Mouse (Mus musculus) CH12.LX (cell line): ENCODE results near the gene Cops7a. TPM values are rescaled to one million over a fixed set of nuclear protein-coding genes. Genes with fewer than 3 reads are reported as not detected.

ENCODE experiments used
- DNase-seq: peaks from one replicate; pipeline ENCODE4 v3.0.0-alpha.2; 2013; ENCODE audit errors: extremely low read depth
- H3K27ac ChIP-seq: 2 replicates; pipeline ENCODE4 v1.5.1; 2012; ENCODE audit warnings: low read depth, mild to moderate bottlenecking, control low read depth, moderate library complexity; ENCODE audit not compliant: insufficient read depth
- H3K27me3 ChIP-seq: replicated peaks from 2 replicates; pipeline ENCODE3; 2012; ENCODE audit warnings: inconsistent platforms
- H3K36me3 ChIP-seq, 2 experiments: replicated peaks in 1 of 2; 2 replicates each; pipeline versions ENCODE3 to v1.6.1; 2012; ENCODE audit warnings: inconsistent platforms in 1 of 2, low read length in 1 of 2, mild to moderate bottlenecking in 1 of 2, mixed read lengths in 1 of 2, moderate library complexity in 1 of 2; ENCODE audit not compliant: control insufficient read depth in 1 of 2, insufficient read depth in 1 of 2
- H3K4me1 ChIP-seq, 2 experiments: 2 replicates each; pipeline ENCODE4 v1.6.1; 2012; ENCODE audit warnings: inconsistent platforms in 1 of 2, moderate library complexity in 1 of 2; ENCODE audit not compliant: insufficient read depth in 2 of 2, control insufficient read depth in 1 of 2
- H3K4me2 ChIP-seq: 2 replicates; pipeline ENCODE4 v1.6.1; 2012; ENCODE audit warnings: low read depth, mild to moderate bottlenecking, control low read depth; ENCODE audit not compliant: poor library complexity, insufficient read depth, severe bottlenecking
- H3K4me3 ChIP-seq, 3 experiments: fragments of 150-350 bp in 1 of 3; sonication (generic) in 1 of 3; replicated peaks in 1 of 3; 2 replicates each; pipeline versions ENCODE3 to v1.5.1; 2011 to 2012; ENCODE audit warnings: low read depth in 2 of 3, low read length in 2 of 3, mild to moderate bottlenecking in 2 of 3, moderate library complexity in 2 of 3, control low read depth in 1 of 3, improper control_type of control experiment in 1 of 3, inconsistent platforms in 1 of 3, mixed read lengths in 1 of 3; ENCODE audit not compliant: poor library complexity in 1 of 3
- H3K79me2 ChIP-seq: replicated peaks from 2 replicates; pipeline ENCODE4 v1.6.1; 2012; ENCODE audit warnings: mild to moderate bottlenecking, moderate library complexity; ENCODE audit not compliant: control insufficient read depth, poor library complexity, insufficient read depth, severe bottlenecking; ENCODE audit errors: extremely low read depth
- H3K9ac ChIP-seq: 2 replicates; pipeline ENCODE4 v1.6.1; 2012; ENCODE audit warnings: low read depth, mild to moderate bottlenecking, control low read depth, moderate library complexity; ENCODE audit not compliant: insufficient read depth
- H3K9me3 ChIP-seq: replicated peaks from 2 replicates; pipeline ENCODE3; 2012; ENCODE audit warnings: low read length, inconsistent platforms, mixed read lengths
- CHD1 ChIP-seq: IDR thresholded peaks from 2 replicates; pipeline ENCODE4 v1.6.1; 2012; ENCODE audit warnings: low read depth, low read length, improper control_type of control experiment, inconsistent platforms
- CTCF ChIP-seq, 2 experiments: IDR thresholded peaks in 1 of 2; conservative IDR thresholded peaks in 1 of 2; 2 replicates each; pipeline ENCODE4 v1.5.1; 2011 to 2012; ENCODE audit warnings: low read depth in 2 of 2, low read length in 2 of 2, improper control_type of control experiment in 1 of 2, inconsistent platforms in 1 of 2, mild to moderate bottlenecking in 1 of 2, moderate library complexity in 1 of 2
- IRF4 ChIP-seq: IDR thresholded peaks from 2 replicates; pipeline ENCODE4 v1.6.1; 2014; ENCODE audit warnings: low read depth, mild to moderate bottlenecking, inconsistent platforms, low read length, improper control_type of control experiment
- MAFK ChIP-seq: IDR thresholded peaks from 2 replicates; pipeline ENCODE4 v1.6.1; 2011; ENCODE audit warnings: low read length, improper control_type of control experiment; ENCODE audit not compliant: insufficient replicate concordance
- POLR2AphosphoS2 ChIP-seq: IDR thresholded peaks from 2 replicates; pipeline ENCODE4 v1.6.1; 2011; ENCODE audit warnings: low read depth, low read length, improper control_type of control experiment
- TCF12 ChIP-seq: IDR thresholded peaks from 2 replicates; pipeline ENCODE4 v1.6.1; 2014; ENCODE audit warnings: low read depth, mild to moderate bottlenecking, inconsistent platforms, low read length, improper control_type of control experiment
- dilution Hi-C: fragments of 300-500 bp; cut with MboI; formaldehyde crosslinking; loops from 2 replicates; pipeline ENCODE4 v1.14.3; 2020; ENCODE audit warnings: low sequenced_read_pairs; ENCODE audit not compliant: extremely low pct_unique_long_range_greater_than_20kb, extremely low pct_ligation_motif_present
- in situ Hi-C: fragments of 300-500 bp; cut with MboI; formaldehyde crosslinking; loops from 3 replicates; pipeline ENCODE4 v1.14.3; 2019; ENCODE audit warnings: low sequenced_read_pairs, low pct_ligation_motif_present, low pct_unique_long_range_greater_than_20kb, mixed read lengths
- polyA plus RNA-seq: library from polyadenylated mRNA; unstranded; fragments of >175 nt; gene quantifications from 2 replicates; pipeline ENCODE4 v1.2.1, GENCODE M21; 2012; ENCODE audit warnings: low read depth; ENCODE audit not compliant: insufficient read length
- total RNA-seq, 2 experiments: library from RNA; depleted of rRNA; stranded (reverse); fragments of 300-350 nt in 1 of 2; fragments of >200 nt in 1 of 2; gene quantifications; 2 replicates each; pipeline ENCODE4 v1.2.3; 2012 to 2014

Cops7a gene
- total and polyA plus RNA-seq, 3 experiments: 73.2 to 114 (median 104) TPM

- no peak overlapping the region for H3K4me2 ChIP-seq
- no peaks in the 10 kb centered on the region for H3K9me3 ChIP-seq
- no peaks in the 10 kb centered on the region for H3K79me2 ChIP-seq
- no peak overlapping the region for H3K27ac ChIP-seq
- in situ Hi-C loops (no loop called here), dilution Hi-C loops (no loop called here)
- no peak overlapping the region for H3K4me3 ChIP-seq
- no peak for DNase-seq
- H3K4me1 ChIP-seq: peaks cover 8 to 41% of the 10 kb centered on the region in 2 experiments
- H3K27me3 ChIP-seq: no peaks in the 10 kb centered on the region
- no peak overlapping the region for H3K9ac ChIP-seq
- H3K36me3 ChIP-seq: peaks cover 0 to 11% of the 10 kb centered on the region in 2 experiments
- TF ChIP-seq MAFK: no peak
- no peak for TF ChIP-seq TCF12
- no peak for TF ChIP-seq IRF4
- TF ChIP-seq CHD1: no peak
- no peak for TF ChIP-seq CTCF (conservative IDR thresholded peaks at IDR 0.05 in 1 of 2, IDR thresholded peaks at IDR 0.05 in 1 of 2; ENCODE audit: low read depth in 2 of 2, low read length in 2 of 2)
- no peak for TF ChIP-seq POLR2AphosphoS2
Measured at GRCm38 (mm10) chr6:124910032-124910431, 55.3 kb downstream of the Cops7a start.

Other genes starting within 250 kb of the Cops7a start
Only the 20 nearest of the 28 such genes appear.
- not detected in 2 replicates for gene Lrrc23, start 185.8 kb downstream of the Cops7a start, total RNA-seq (2012; rRNA removed)
- gene Lrrc23, start 185.8 kb downstream of the Cops7a start, total RNA-seq (2014; rRNA removed): not detected in 2 replicates
- gene Lrrc23, start 185.8 kb downstream of the Cops7a start, polyA plus RNA-seq: 0.20 TPM in 1 of 2 replicates, not detected in the other
- 2.1 and 2.4 TPM in 2 replicates for gene Spsb2, start 156.9 kb downstream of the Cops7a start, total RNA-seq (2012; rRNA removed)
- not detected in 2 replicates for gene Spsb2, start 156.9 kb downstream of the Cops7a start, total RNA-seq (2014; rRNA removed)
- 3.3 and 3.4 TPM in 2 replicates for gene Spsb2, start 156.9 kb downstream of the Cops7a start, polyA plus RNA-seq
- 733 and 1,303 TPM in 2 replicates for gene Tpi1, start 151.2 kb downstream of the Cops7a start, total RNA-seq (2012; rRNA removed)
- gene Tpi1, start 151.2 kb downstream of the Cops7a start, total RNA-seq (2014; rRNA removed): 1,570 and 1,645 TPM in 2 replicates
- 758 and 807 TPM in 2 replicates for gene Tpi1, start 151.2 kb downstream of the Cops7a start, polyA plus RNA-seq
- 107 and 126 TPM in 2 replicates for gene Usp5, start 136.1 kb downstream of the Cops7a start, total RNA-seq (2012; rRNA removed)
- 75.7 and 79.8 TPM in 2 replicates for gene Usp5, start 136.1 kb downstream of the Cops7a start, total RNA-seq (2014; rRNA removed)
- gene Usp5, start 136.1 kb downstream of the Cops7a start, polyA plus RNA-seq: 96.5 and 103 TPM in 2 replicates
- gene Cdca3, start 136.0 kb downstream of the Cops7a start, total RNA-seq (2012; rRNA removed): 116 and 117 TPM in 2 replicates
- gene Cdca3, start 136.0 kb downstream of the Cops7a start, total RNA-seq (2014; rRNA removed): 188 and 229 TPM in 2 replicates
- gene Cdca3, start 136.0 kb downstream of the Cops7a start, polyA plus RNA-seq: 171 and 224 TPM in 2 replicates
- 0.64 and 0.84 TPM in 2 replicates for gene Gnb3, start 125.3 kb downstream of the Cops7a start, total RNA-seq (2012; rRNA removed)
- gene Gnb3, start 125.3 kb downstream of the Cops7a start, total RNA-seq (2014; rRNA removed): 1.6 and 2.2 TPM in 2 replicates
- 4.1 and 4.7 TPM in 2 replicates for gene Gnb3, start 125.3 kb downstream of the Cops7a start, polyA plus RNA-seq
- 0.13 and 0.34 TPM in 2 replicates for gene P3h3, start 107.8 kb downstream of the Cops7a start, total RNA-seq (2012; rRNA removed)
- 0.19 TPM in 1 of 2 replicates, not detected in the other for gene P3h3, start 107.8 kb downstream of the Cops7a start, total RNA-seq (2014; rRNA removed)
- 0.31 and 0.44 TPM in 2 replicates for gene P3h3, start 107.8 kb downstream of the Cops7a start, polyA plus RNA-seq
- gene Gpr162, start 101.6 kb downstream of the Cops7a start, total RNA-seq (2012; rRNA removed): 1.6 and 2.0 TPM in 2 replicates
- 0.48 and 0.97 TPM in 2 replicates for gene Gpr162, start 101.6 kb downstream of the Cops7a start, total RNA-seq (2014; rRNA removed)
- 1.7 and 1.9 TPM in 2 replicates for gene Gpr162, start 101.6 kb downstream of the Cops7a start, polyA plus RNA-seq
- 0.29 and 0.34 TPM in 2 replicates for gene Cd4, start 77.3 kb downstream of the Cops7a start, total RNA-seq (2012; rRNA removed)
- gene Cd4, start 77.3 kb downstream of the Cops7a start, total RNA-seq (2014; rRNA removed): 0.26 and 0.27 TPM in 2 replicates
- gene Cd4, start 77.3 kb downstream of the Cops7a start, polyA plus RNA-seq: 1.1 and 1.6 TPM in 2 replicates
- 1.2 and 1.9 TPM in 2 replicates for gene Lag3, start 53.8 kb downstream of the Cops7a start, total RNA-seq (2012; rRNA removed)
- gene Lag3, start 53.8 kb downstream of the Cops7a start, total RNA-seq (2014; rRNA removed): 0.32 and 0.52 TPM in 2 replicates
- gene Lag3, start 53.8 kb downstream of the Cops7a start, polyA plus RNA-seq: 1.5 and 2.0 TPM in 2 replicates
- gene Ptms, start 45.4 kb downstream of the Cops7a start, total RNA-seq (2012; rRNA removed): 11.0 and 12.8 TPM in 2 replicates
- 7.0 and 8.1 TPM in 2 replicates for gene Ptms, start 45.4 kb downstream of the Cops7a start, total RNA-seq (2014; rRNA removed)
- gene Ptms, start 45.4 kb downstream of the Cops7a start, polyA plus RNA-seq: 96.6 and 99.6 TPM in 2 replicates
- 116 and 129 TPM in 2 replicates for gene Mlf2, start 34.2 kb downstream of the Cops7a start, total RNA-seq (2012; rRNA removed)
- 109 and 124 TPM in 2 replicates for gene Mlf2, start 34.2 kb downstream of the Cops7a start, total RNA-seq (2014; rRNA removed)
- 203 and 210 TPM in 2 replicates for gene Mlf2, start 34.2 kb downstream of the Cops7a start, polyA plus RNA-seq
- gene Pianp, start 31.2 kb upstream of the Cops7a start, total RNA-seq (2012; rRNA removed): 0.08 TPM in 1 of 2 replicates, not detected in the other
- not detected in 2 replicates for gene Pianp, start 31.2 kb upstream of the Cops7a start, total RNA-seq (2014; rRNA removed)
- gene Pianp, start 31.2 kb upstream of the Cops7a start, polyA plus RNA-seq: not detected in 2 replicates
- 14.0 and 14.5 TPM in 2 replicates for gene Zfp384, start 43.6 kb upstream of the Cops7a start, total RNA-seq (2012; rRNA removed)
- 14.9 and 17.0 TPM in 2 replicates for gene Zfp384, start 43.6 kb upstream of the Cops7a start, total RNA-seq (2014; rRNA removed)
- gene Zfp384, start 43.6 kb upstream of the Cops7a start, polyA plus RNA-seq: 32.0 and 34.4 TPM in 2 replicates
- 23.8 and 27.3 TPM in 2 replicates for gene Ing4, start 74.2 kb upstream of the Cops7a start, total RNA-seq (2012; rRNA removed)
- 31.3 and 32.2 TPM in 2 replicates for gene Ing4, start 74.2 kb upstream of the Cops7a start, total RNA-seq (2014; rRNA removed)
- 21.3 and 25.1 TPM in 2 replicates for gene Ing4, start 74.2 kb upstream of the Cops7a start, polyA plus RNA-seq
- 3.1 and 3.3 TPM in 2 replicates for gene Acrbp, start 84.2 kb upstream of the Cops7a start, total RNA-seq (2012; rRNA removed)
- gene Acrbp, start 84.2 kb upstream of the Cops7a start, total RNA-seq (2014; rRNA removed): 1.1 and 1.7 TPM in 2 replicates
- gene Acrbp, start 84.2 kb upstream of the Cops7a start, polyA plus RNA-seq: 4.0 and 4.9 TPM in 2 replicates
- gene Lpar5, start 102.4 kb upstream of the Cops7a start, total RNA-seq (2012; rRNA removed): 4.4 and 4.5 TPM in 2 replicates
- gene Lpar5, start 102.4 kb upstream of the Cops7a start, total RNA-seq (2014; rRNA removed): 3.3 and 4.8 TPM in 2 replicates
- gene Lpar5, start 102.4 kb upstream of the Cops7a start, polyA plus RNA-seq: 14.4 and 25.9 TPM in 2 replicates
- gene Chd4, start 130.4 kb upstream of the Cops7a start, total RNA-seq (2012; rRNA removed): 165 and 174 TPM in 2 replicates
- gene Chd4, start 130.4 kb upstream of the Cops7a start, total RNA-seq (2014; rRNA removed): 72.7 and 86.0 TPM in 2 replicates
- 200 and 225 TPM in 2 replicates for gene Chd4, start 130.4 kb upstream of the Cops7a start, polyA plus RNA-seq
- gene Nop2, start 166.4 kb upstream of the Cops7a start, total RNA-seq (2012; rRNA removed): 128 and 188 TPM in 2 replicates
- gene Nop2, start 166.4 kb upstream of the Cops7a start, total RNA-seq (2014; rRNA removed): 154 TPM in 2 replicates
- gene Nop2, start 166.4 kb upstream of the Cops7a start, polyA plus RNA-seq: 175 and 179 TPM in 2 replicates
- gene Iffo1, start 179.7 kb upstream of the Cops7a start, total RNA-seq (2012; rRNA removed): 6.7 and 7.6 TPM in 2 replicates
- 3.3 and 4.0 TPM in 2 replicates for gene Iffo1, start 179.7 kb upstream of the Cops7a start, total RNA-seq (2014; rRNA removed)
- gene Iffo1, start 179.7 kb upstream of the Cops7a start, polyA plus RNA-seq: 7.0 and 8.2 TPM in 2 replicates